Mouse (Mus musculus) C2C12 (cell line): Measurements from ENCODE around the gene Galnt10. TPM values are rescaled to one million over a fixed set of nuclear protein-coding genes. Genes with fewer than 3 reads are reported as not detected.

Source experiments
- H3K27me3 ChIP-seq: one replicate; pipeline ENCODE4 v1.6.1; 2011; ENCODE audit not compliant: control insufficient read depth, insufficient read depth, insufficient read length
- H3K36me3 ChIP-seq: one replicate; pipeline ENCODE4 v1.6.1; 2011; ENCODE audit not compliant: control insufficient read depth, insufficient read depth
- H3K4me3 ChIP-seq: one replicate; pipeline ENCODE4 v1.5.1; 2011; ENCODE audit warnings: mild to moderate bottlenecking, control low read depth; ENCODE audit not compliant: poor library complexity, insufficient read depth, severe bottlenecking
- H3K79me2 ChIP-seq: one replicate; pipeline ENCODE4 v1.6.1; 2011; ENCODE audit not compliant: control insufficient read depth, insufficient read depth
- H3K79me3 ChIP-seq: one replicate; pipeline ENCODE4 v1.6.1; 2011; ENCODE audit warnings: low read depth, control low read depth
- H3ac ChIP-seq: one replicate; pipeline ENCODE3; 2011; ENCODE audit warnings: low read depth; ENCODE audit not compliant: control insufficient read depth, insufficient read length
- CEBPB ChIP-seq: IDR thresholded peaks from one replicate; pipeline ENCODE4 v1.6.1; 2011; ENCODE audit warnings: low read depth, mild to moderate bottlenecking, control low read depth, moderate library complexity
- CTCF ChIP-seq: IDR thresholded peaks from one replicate; pipeline ENCODE4 v1.5.1; 2011; ENCODE audit not compliant: control insufficient read depth, insufficient read depth, insufficient read length
- FOSL1 ChIP-seq: IDR thresholded peaks from one replicate; pipeline ENCODE4 v1.8.0; 2011; ENCODE audit warnings: mild to moderate bottlenecking, low read length; ENCODE audit not compliant: poor library complexity, insufficient read depth, severe bottlenecking
- MAX ChIP-seq: IDR thresholded peaks from one replicate; pipeline ENCODE4 v1.6.1; 2011; ENCODE audit warnings: mild to moderate bottlenecking, control low read depth
- MYOD1 ChIP-seq: IDR thresholded peaks from one replicate; pipeline ENCODE4 v1.6.1; 2011; ENCODE audit warnings: low read depth; ENCODE audit not compliant: control insufficient read depth, insufficient read length
- MYOG ChIP-seq: IDR thresholded peaks from one replicate; pipeline ENCODE4 v1.6.1; 2011; ENCODE audit not compliant: control insufficient read depth, insufficient read length; ENCODE audit errors: extremely low read depth
- USF1 ChIP-seq: IDR thresholded peaks from one replicate; pipeline ENCODE4 v1.6.1; 2011; ENCODE audit warnings: low read depth, mild to moderate bottlenecking, control low read depth, moderate library complexity
- polyA plus RNA-seq: library from polyadenylated mRNA; unstranded; fragments of >200 nt; fragmentation: generic; extraction: Trizol; gene quantifications from one replicate; pipeline ENCODE4 v1.2.1, GENCODE M21; 2012; ENCODE audit warnings: missing spikeins

Galnt10 gene
- polyA plus RNA-seq, 1 experiment = 43.0 TPM

GRCm38 (mm10) chr11:57779824-57780223 is 134.6 kb downstream of the Galnt10 start:
- Histone ChIP-seq H3K79me3 (no peaks in the 10 kb centered on the region), H3K27me3 (no peaks in the 10 kb centered on the region), H3ac (no peak overlapping the region), H3K79me2 (no peaks in the 10 kb centered on the region), H3K36me3 (no peaks in the 10 kb centered on the region), H3K4me3 (no peak overlapping the region)
- no peak for TF ChIP-seq CTCF
- TF ChIP-seq MAX = no peak
- no peak for TF ChIP-seq CEBPB
- no peak for TF ChIP-seq MYOG
- no peak for TF ChIP-seq MYOD1
- no peak for TF ChIP-seq USF1
- TF ChIP-seq FOSL1 = no peak

GRCm38 (mm10) chr11:57786616-57787418 is 141.6 kb downstream of the Galnt10 start:
- Histone ChIP-seq H3K27me3 (no peaks in the 10 kb centered on the region), H3K4me3 (no peak overlapping the region), H3K36me3 (no peaks in the 10 kb centered on the region), H3K79me2 (no peaks in the 10 kb centered on the region), H3ac (no peak overlapping the region), H3K79me3 (no peaks in the 10 kb centered on the region)
- TF ChIP-seq USF1 (no peak), MYOG (no peak), MAX (no peak), CEBPB (no peak), FOSL1 (no peak), CTCF (no peak), MYOD1 (no peak)

- H3K36me3 ChIP-seq = no peaks in the 10 kb centered on the region
- no peaks in the 10 kb centered on the region for H3K27me3 ChIP-seq
- no peaks in the 10 kb centered on the region for H3K79me2 ChIP-seq
- no peak overlapping the region for H3ac ChIP-seq
- H3K4me3 ChIP-seq = no peak overlapping the region
- H3K79me3 ChIP-seq = no peaks in the 10 kb centered on the region
- TF ChIP-seq USF1 = no peak
- TF ChIP-seq CTCF = no peak
- no peak for TF ChIP-seq CEBPB
- no peak for TF ChIP-seq MAX
- TF ChIP-seq FOSL1 = no peak
- no peak for TF ChIP-seq MYOD1
- no peak for TF ChIP-seq MYOG
Measured at GRCm38 (mm10) chr11:57787913-57788312, 142.7 kb downstream of the Galnt10 start.

GRCm38 (mm10) chr11:57790866-57791535 is 145.8 kb downstream of the Galnt10 start:
- Histone ChIP-seq H3K36me3 (no peaks in the 10 kb centered on the region), H3K27me3 (no peaks in the 10 kb centered on the region), H3K4me3 (no peak overlapping the region), H3ac (no peak overlapping the region), H3K79me3 (no peaks in the 10 kb centered on the region), H3K79me2 (no peaks in the 10 kb centered on the region)
- TF ChIP-seq FOSL1 = no peak
- TF ChIP-seq MYOG = no peak
- no peak for TF ChIP-seq USF1
- no peak for TF ChIP-seq MYOD1
- TF ChIP-seq MAX = no peak
- TF ChIP-seq CEBPB = no peak
- TF ChIP-seq CTCF = no peak

GRCm38 (mm10) chr11:57795086-57795485 is 149.8 kb downstream of the Galnt10 start:
- Histone ChIP-seq H3K4me3 (no peak overlapping the region), H3K79me3 (no peaks in the 10 kb centered on the region), H3K79me2 (no peaks in the 10 kb centered on the region), H3K36me3 (no peaks in the 10 kb centered on the region), H3ac (no peak overlapping the region), H3K27me3 (no peaks in the 10 kb centered on the region)
- TF ChIP-seq CEBPB = no peak
- TF ChIP-seq MAX = no peak
- TF ChIP-seq MYOG = no peak
- TF ChIP-seq FOSL1 = no peak
- TF ChIP-seq MYOD1 = no peak
- TF ChIP-seq CTCF = no peak
- TF ChIP-seq USF1 = no peak
